In the genomic region with DNA sequence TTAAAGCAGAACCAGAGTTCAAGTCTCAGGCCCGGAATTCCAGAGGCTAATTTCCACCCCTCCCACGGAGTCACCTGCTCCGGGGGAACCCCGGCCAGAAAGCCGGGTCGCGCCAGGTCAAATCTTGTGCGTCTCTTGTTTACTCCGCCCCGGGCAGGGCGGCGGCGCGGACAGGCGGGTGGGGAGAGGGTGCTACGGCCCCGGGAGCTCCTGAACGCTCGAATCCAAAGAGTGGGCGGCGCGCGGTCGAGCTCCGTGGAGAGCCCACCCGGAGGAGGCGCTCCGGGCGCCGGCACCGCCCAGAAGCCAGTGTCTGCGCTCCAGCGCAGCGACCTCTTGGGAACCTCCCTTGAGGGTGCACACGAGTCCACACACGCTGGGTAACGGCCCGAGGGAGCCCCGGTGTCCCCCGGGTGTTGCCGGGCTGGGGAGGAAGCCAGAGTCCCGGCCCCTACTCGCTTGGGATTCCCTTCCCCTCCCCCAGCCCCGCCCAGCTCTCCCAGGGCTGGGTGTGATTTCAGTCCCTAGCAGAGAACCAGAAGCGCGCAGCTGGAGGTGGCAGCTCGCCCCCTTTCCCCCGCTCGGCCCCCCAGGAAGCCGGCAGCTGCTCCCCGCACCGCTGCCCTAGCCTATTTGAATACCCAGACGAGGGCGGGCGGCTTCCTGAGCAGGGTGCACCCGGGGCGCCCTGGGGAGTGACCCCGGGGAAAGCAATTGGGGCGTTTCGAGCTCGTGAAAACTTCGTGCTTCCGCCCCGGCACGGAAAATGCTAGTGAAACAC, we compare ENCODE assay signal across 8 mouse cellular contexts. TPM values are rescaled to one million over a fixed set of nuclear protein-coding genes. Genes with fewer than 3 reads are reported as not detected.
DNase-seq lines count a peak whose midpoint lies in the region; ATAC-seq and TF ChIP-seq lines count a peak whose summit lies in the region.

No protein-coding gene starts in this region.

- H3K27me3 ChIP-seq in forebrain, embryonic 12.5 days: peaks cover 14% of the 10 kb centered on the region
- no peaks in the 10 kb centered on the region for H3K27me3 ChIP-seq in heart, postnatal 0 days (ENCODE audit: control insufficient read depth, insufficient read depth, low read length)
- H3K27me3 ChIP-seq in liver, embryonic 16.5 days (ENCODE audit: control insufficient read depth, insufficient read depth, low read depth, low read length): peaks cover 54% of the 10 kb centered on the region
- no peaks in the 10 kb centered on the region for H3K27me3 ChIP-seq in neural tube, embryonic 11.5 days (ENCODE audit: control insufficient read depth, insufficient read depth, low read length)
- H3K27me3 ChIP-seq in stomach, embryonic 15.5 days (replicated peaks): no peaks in the 10 kb centered on the region

- H3K27ac ChIP-seq in forebrain, embryonic 12.5 days: peak overlapping the region; percentile 96
- peak overlapping the region; percentile 100 for H3K27ac ChIP-seq in heart, postnatal 0 days (ENCODE audit: low read depth)
- peak overlapping the region; percentile 47 for H3K27ac ChIP-seq in liver, embryonic 16.5 days (ENCODE audit: low read length)
- H3K27ac ChIP-seq in neural tube, embryonic 11.5 days (ENCODE audit: low read depth, low read length): peak overlapping the region; percentile 96
- H3K27ac ChIP-seq in stomach, embryonic 15.5 days: peak overlapping the region; percentile 94

- H3K9ac ChIP-seq in forebrain, embryonic 12.5 days: peak overlapping the region; percentile 84
- H3K9ac ChIP-seq in heart, postnatal 0 days (replicated peaks; ENCODE audit: low read depth, low read length): peak overlapping the region; percentile 95
- H3K9ac ChIP-seq in liver, embryonic 16.5 days (ENCODE audit: low read depth, low read length): peak overlapping the region; percentile 41
- peak overlapping the region; percentile 93 for H3K9ac ChIP-seq in neural tube, embryonic 11.5 days (ENCODE audit: low read length)
- H3K9ac ChIP-seq in stomach, embryonic 15.5 days: peak overlapping the region; percentile 58

- TF ChIP-seq EP300 in heart, postnatal 0 days (IDR thresholded peaks at IDR 0.05; ENCODE audit: low read depth): peak; percentile 83

- no peaks in the 10 kb centered on the region for H3K9me3 ChIP-seq in forebrain, embryonic 12.5 days
- H3K9me3 ChIP-seq in heart, postnatal 0 days (replicated peaks; ENCODE audit: control insufficient read depth, low read length): no peaks in the 10 kb centered on the region
- H3K9me3 ChIP-seq in liver, embryonic 16.5 days (replicated peaks; ENCODE audit: control insufficient read depth, low read length): no peaks in the 10 kb centered on the region
- no peaks in the 10 kb centered on the region for H3K9me3 ChIP-seq in neural tube, embryonic 11.5 days (ENCODE audit: control insufficient read depth, low read length)
- H3K9me3 ChIP-seq in stomach, embryonic 15.5 days: no peaks in the 10 kb centered on the region

- peak; percentile 24; the same call in 1 of the 2 replicates for ATAC-seq in forebrain, embryonic 12.5 days (ENCODE audit: low FRiP score)
- ATAC-seq in heart, postnatal 0 days (ENCODE audit: insufficient read depth, low read depth): peak; percentile 53
- ATAC-seq in liver, embryonic 16.5 days (ENCODE audit: low read depth): peak; percentile 67
- ATAC-seq in neural tube, embryonic 11.5 days (ENCODE audit: insufficient read depth, low FRiP score, low TSS enrichment): peak; percentile 15
- peak; percentile 47; the same call in 1 of the 2 replicates for ATAC-seq in stomach, embryonic 15.5 days (ENCODE audit: insufficient read depth, low FRiP score, low read depth)

- DNase-seq in CD4-positive helper T cell, adult 2 months (ENCODE audit: low read depth, low spot score): peak; percentile 89
- DNase-seq in brain, adult 2 months (ENCODE audit: low read depth, low spot score): peak; percentile 81
- DNase-seq in heart, postnatal 0 days (ENCODE audit: low spot score): peak; percentile 85
- DNase-seq in kidney, postnatal 36 days: peak; percentile 94
- peak; percentile 74 for DNase-seq in neural tube, embryonic 11.5 days (ENCODE audit: low spot score)

- peak overlapping the region; percentile 76 for H3K4me3 ChIP-seq in forebrain, embryonic 12.5 days (replicated peaks)
- peak overlapping the region; percentile 91 for H3K4me3 ChIP-seq in heart, postnatal 0 days (ENCODE audit: low read depth, low read length)
- H3K4me3 ChIP-seq in liver, embryonic 16.5 days (ENCODE audit: low read depth, low read length): peak overlapping the region; percentile 65
- peak overlapping the region; percentile 77 for H3K4me3 ChIP-seq in neural tube, embryonic 11.5 days (ENCODE audit: low read depth, low read length)
- peak overlapping the region; percentile 76 for H3K4me3 ChIP-seq in stomach, embryonic 15.5 days (replicated peaks)

- H3K36me3 ChIP-seq in forebrain, embryonic 12.5 days (replicated peaks): no peaks in the 10 kb centered on the region
- no peaks in the 10 kb centered on the region for H3K36me3 ChIP-seq in heart, postnatal 0 days (replicated peaks; ENCODE audit: control insufficient read depth, insufficient read depth, low read length)
- no peaks in the 10 kb centered on the region for H3K36me3 ChIP-seq in liver, embryonic 16.5 days (ENCODE audit: control insufficient read depth, insufficient read depth)
- no peaks in the 10 kb centered on the region for H3K36me3 ChIP-seq in neural tube, embryonic 11.5 days (ENCODE audit: control insufficient read depth, insufficient read depth, low read length)
- no peaks in the 10 kb centered on the region for H3K36me3 ChIP-seq in stomach, embryonic 15.5 days

- WGBS in forebrain, embryonic 12.5 days: under 1% methylated on average over 63 of the region's 65 CpGs
- WGBS in heart, postnatal 0 days: under 1% methylated on average over 55 of the region's 65 CpGs
- WGBS in liver, embryonic 16.5 days (ENCODE audit: insufficient replicate concordance): under 1% methylated on average over 65 of the region's 65 CpGs
- WGBS in neural tube, embryonic 11.5 days: under 1% methylated on average over 65 of the region's 65 CpGs
- WGBS in stomach, embryonic 15.5 days: under 1% methylated on average over 65 of the region's 65 CpGs

- no peak for TF ChIP-seq CTCF in heart, postnatal 0 days (IDR thresholded peaks at IDR 0.05; ENCODE audit: low read depth)

- H3K4me1 ChIP-seq in forebrain, embryonic 12.5 days: peaks cover 7% of the 10 kb centered on the region
- 0 out of 2 replicates have a peak, but pooled peaks cover 4% of the 10 kb centered on the region for H3K4me1 ChIP-seq in heart, postnatal 0 days (ENCODE audit: control insufficient read depth, insufficient read depth)
- H3K4me1 ChIP-seq in liver, embryonic 16.5 days (ENCODE audit: control insufficient read depth, low read depth, low read length): no peaks in the 10 kb centered on the region; the same call in 1 of the 2 replicates
- no peaks in the 10 kb centered on the region; the same call in 1 of the 2 replicates for H3K4me1 ChIP-seq in neural tube, embryonic 11.5 days (ENCODE audit: control insufficient read depth, insufficient read depth, low read length)
- 0 out of 2 replicates have a peak, but pooled peaks cover 2% of the 10 kb centered on the region for H3K4me1 ChIP-seq in stomach, embryonic 15.5 days

- H3K4me2 ChIP-seq in forebrain, embryonic 12.5 days: peak overlapping the region; percentile 99
- H3K4me2 ChIP-seq in heart, postnatal 0 days (ENCODE audit: low read depth, low read length): peak overlapping the region; percentile 99
- H3K4me2 ChIP-seq in liver, embryonic 16.5 days (ENCODE audit: low read depth, low read length): peak overlapping the region; percentile 74
- peak overlapping the region; percentile 100 for H3K4me2 ChIP-seq in neural tube, embryonic 11.5 days (ENCODE audit: low read depth)
- peak overlapping the region; percentile 94 for H3K4me2 ChIP-seq in stomach, embryonic 15.5 days

RNA-seq across cellular contexts. Expression of a gene that starts 1.2 kb away (rescaled TPM):
- polyA plus RNA-seq in forebrain, embryonic 12.5 days (2016; fragmentation: Nextera tagmentation; extraction: Ambion mirVana): 4.5 and 5.2 TPM in 2 replicates
- 11.6 and 11.9 TPM in 2 replicates for total RNA-seq in heart, postnatal 0 days (2014; rRNA removed; ENCODE audit: low replicate concordance)
- polyA plus RNA-seq in heart, postnatal 0 days (2015; fragmentation: Nextera tagmentation; extraction: Ambion mirVana): 3.7 and 3.8 TPM in 2 replicates
- polyA plus RNA-seq in liver, embryonic 16.5 days (2015; fragmentation: Nextera tagmentation; extraction: Ambion mirVana): 0.55 and 0.68 TPM in 2 replicates
- polyA plus RNA-seq in neural tube, embryonic 11.5 days (2014; fragmentation: Nextera tagmentation; extraction: Ambion mirVana): 5.0 and 7.4 TPM in 2 replicates
- polyA plus RNA-seq in stomach, embryonic 15.5 days (2015; fragmentation: Nextera tagmentation; extraction: Ambion mirVana): 5.9 and 6.0 TPM in 2 replicates

Comparison
In these comparisons a context has a peak if more than half of its experiments do, and no peak if none do; other contexts are left out.
1. Peak in every context shown above with its lines: DNase-seq, ATAC-seq, H3K4me3 ChIP-seq and H3K27ac ChIP-seq.
2. ATAC-seq: peak in every context shown above with its lines; median percentile 67 in liver, embryonic 16.5 days; 53 in heart, postnatal 0 days; 47 in stomach, embryonic 15.5 days; 24 in forebrain, embryonic 12.5 days; 15 in neural tube, embryonic 11.5 days.
3. H3K27ac ChIP-seq: peak in every context shown above with its lines; median percentile 100 in heart, postnatal 0 days; 96 in forebrain, embryonic 12.5 days; 96 in neural tube, embryonic 11.5 days; 94 in stomach, embryonic 15.5 days; 47 in liver, embryonic 16.5 days.
4. H3K9ac ChIP-seq: peak in every context shown above with its lines; median percentile 95 in heart, postnatal 0 days; 93 in neural tube, embryonic 11.5 days; 84 in forebrain, embryonic 12.5 days; 58 in stomach, embryonic 15.5 days; 41 in liver, embryonic 16.5 days.